Mouse (Mus musculus) left cerebral cortex, adult 8-10 months (tissue): ENCODE measurements around the gene Gcsam. TPM values are rescaled to one million over a fixed set of nuclear protein-coding genes. Genes with fewer than 3 reads are reported as not detected.
A peak's percentile ranks its signal among the peaks of the same experiment; 100 is the strongest.

Experiments
- DNase-seq, 2 experiments: peaks; one replicate each; pipeline ENCODE4 v3.0.0; 2022; ENCODE audit warnings: low spot score in 2 of 2
- total RNA-seq, 4 experiments: library from RNA; stranded (reverse); gene quantifications; 2 replicates each; pipeline ENCODE4 v1.2.4; 2022

Gene Gcsam
- total RNA-seq: not detected

- no peak for DNase-seq
Measured at GRCm38 (mm10) chr16:45610267-45610666, at the start of gene Gcsam. TSS of gene Gcsam (plus strand) at chr16:45610380.

- DNase-seq: no peak
Measured at GRCm38 (mm10) chr16:45561747-45562146, 48.4 kb upstream of the Gcsam start.

- DNase-seq: no peak
Measured at GRCm38 (mm10) chr16:45572307-45572706, 37.9 kb upstream of the Gcsam start.

GRCm38 (mm10) chr16:45579883-45580282 is 30.3 kb upstream of the Gcsam start:
- DNase-seq: no peak

- DNase-seq: no peak
Measured at GRCm38 (mm10) chr16:45582512-45582911, 27.7 kb upstream of the Gcsam start.

GRCm38 (mm10) chr16:45593656-45594055 is 16.5 kb upstream of the Gcsam start:
- no peak for DNase-seq

GRCm38 (mm10) chr16:45595494-45595893 is 14.7 kb upstream of the Gcsam start:
- no peak for DNase-seq

- no peak for DNase-seq
Measured at GRCm38 (mm10) chr16:45608481-45608954, 1.7 kb upstream of the Gcsam start.

GRCm38 (mm10) chr16:45609300-45609699 is 880 bp upstream of the Gcsam start:
- DNase-seq: no peak

- DNase-seq: no peak
Measured at GRCm38 (mm10) chr16:45613247-45613646, 3.1 kb downstream of the Gcsam start.

GRCm38 (mm10) chr16:45615944-45616343 is 5.8 kb downstream of the Gcsam start:
- DNase-seq: no peak

- no peak for DNase-seq
Measured at GRCm38 (mm10) chr16:45619751-45620375, 9.7 kb downstream of the Gcsam start.

GRCm38 (mm10) chr16:45623230-45623629 is 13.1 kb downstream of the Gcsam start:
- DNase-seq: no peak

GRCm38 (mm10) chr16:45624791-45625190 is 14.6 kb downstream of the Gcsam start:
- no peak for DNase-seq

- DNase-seq: no peak
Measured at GRCm38 (mm10) chr16:45625342-45625741, 15.2 kb downstream of the Gcsam start.

- no peak for DNase-seq
Measured at GRCm38 (mm10) chr16:45629497-45630105, 19.4 kb downstream of the Gcsam start.

- DNase-seq: peak in 1 of 2 experiments; percentile 13
Measured at GRCm38 (mm10) chr16:45630347-45630960, 20.3 kb downstream of the Gcsam start.

- DNase-seq: no peak
Measured at GRCm38 (mm10) chr16:45632420-45632819, 22.2 kb downstream of the Gcsam start.

GRCm38 (mm10) chr16:45635826-45636225 is 25.6 kb downstream of the Gcsam start:
- no peak for DNase-seq

- no peak for DNase-seq
Measured at GRCm38 (mm10) chr16:45640070-45640762, 30.0 kb downstream of the Gcsam start.

GRCm38 (mm10) chr16:45641301-45641700 is 31.1 kb downstream of the Gcsam start:
- DNase-seq: no peak

GRCm38 (mm10) chr16:45643944-45644343 is 33.8 kb downstream of the Gcsam start:
- DNase-seq: no peak
